Mouse (Mus musculus) midbrain, embryonic 16.5 days (tissue): ENCODE measurements at regions not wholly inside any gene's neighbourhood (a gene's known extent, or its start where the extent isn't known, plus 50 kb on each side); places are given as distances from the start of the nearest gene placed in this dataset.
A peak's percentile ranks its signal among the peaks of the same experiment; 100 is the strongest.
"Not testable (repeated sequence)": the region's sequence is repeated elsewhere in the genome, so short reads cannot be mapped to it uniquely, and the experiment has no call there.

Experiments used
- ATAC-seq: fragments of 200-750 bp; cut with Nextera tagmentation; 2 replicates; pipeline ENCODE4 v1.8.0; 2017; ENCODE audit warnings: moderate TSS enrichment
- H3K27ac ChIP-seq: fragments of 300-500 bp; sonication (generic); 2 replicates; pipeline ENCODE4 v1.5.1; 2014; ENCODE audit warnings: mild to moderate bottlenecking, low read length, mixed read lengths
- H3K27me3 ChIP-seq: fragments of 300-500 bp; sonication (generic); 2 replicates; pipeline ENCODE4 v1.6.1; 2014; ENCODE audit warnings: low read depth, low read length, mixed read lengths; ENCODE audit not compliant: control insufficient read depth, insufficient read depth
- H3K36me3 ChIP-seq: fragments of 300-500 bp; sonication (generic); 2 replicates; pipeline ENCODE4 v1.6.1; 2014; ENCODE audit warnings: mild to moderate bottlenecking, low read length, moderate library complexity, mixed read lengths; ENCODE audit not compliant: control insufficient read depth, insufficient read depth
- H3K4me1 ChIP-seq: fragments of 300-500 bp; sonication (generic); 2 replicates; pipeline ENCODE4 v1.6.1; 2014; ENCODE audit warnings: mild to moderate bottlenecking, low read length, mixed read lengths; ENCODE audit not compliant: control insufficient read depth, insufficient read depth
- H3K4me2 ChIP-seq: fragments of 300-500 bp; sonication (generic); 2 replicates; pipeline ENCODE4 v1.6.1; 2014; ENCODE audit warnings: mild to moderate bottlenecking, low read length, mixed read lengths
- H3K4me3 ChIP-seq: fragments of 300-500 bp; sonication (generic); 2 replicates; pipeline ENCODE4 v1.5.1; 2014; ENCODE audit warnings: low read depth, mild to moderate bottlenecking, low read length, moderate library complexity, mixed read lengths
- H3K9ac ChIP-seq: fragments of 300-500 bp; sonication (generic); 2 replicates; pipeline ENCODE4 v1.6.1; 2014; ENCODE audit warnings: low read depth, low read length, mixed read lengths
- H3K9me3 ChIP-seq: fragments of 300-500 bp; sonication (generic); replicated peaks from 2 replicates; pipeline ENCODE4 v1.6.1; 2014; ENCODE audit warnings: mild to moderate bottlenecking, low read length, mixed read lengths; ENCODE audit not compliant: control insufficient read depth, poor library complexity, severe bottlenecking
- WGBS: fragments of 180-500 bp; shearing (Covaris S2); extraction: QIAGEN DNeasy Blood & Tissue Kit; methylation state at CpG from one replicate; pipeline ENCODE4 v1.1.7; 2014; 5-methylcytosine and 5-hydroxymethylcytosine counted together

- Histone ChIP-seq H3K36me3 (no peaks in the 10 kb centered on the region), H3K4me2 (no peak overlapping the region), H3K4me3 (no peak overlapping the region), H3K9me3 (no peaks in the 10 kb centered on the region), H3K9ac (no peak overlapping the region), H3K27ac (no peak overlapping the region), H3K4me1 (no peaks in the 10 kb centered on the region), H3K27me3 (no peaks in the 10 kb centered on the region)
- no peak for ATAC-seq
- 65% methylated on average over 4 of the region's 4 CpGs for WGBS
These were observed 183.7 kb upstream of the Rpl38 start for GRCm38 (mm10) chr11:114484668-114484953.

- H3K4me3 ChIP-seq, result no peak overlapping the region
- no peaks in the 10 kb centered on the region for H3K9me3 ChIP-seq
- no peaks in the 10 kb centered on the region for H3K36me3 ChIP-seq
- WGBS, result 72% methylated on average over 12 of the region's 12 CpGs
- H3K9ac ChIP-seq, result no peak overlapping the region
- no peak overlapping the region for H3K4me2 ChIP-seq
- H3K27me3 ChIP-seq, result no peaks in the 10 kb centered on the region
- no peak overlapping the region for H3K27ac ChIP-seq
- ATAC-seq, result no peak
- no peaks in the 10 kb centered on the region for H3K4me1 ChIP-seq
These were observed 184.3 kb upstream of the Rpl38 start for GRCm38 (mm10) chr11:114483823-114484667.

- not testable (repeated sequence) for ATAC-seq, H3K9ac ChIP-seq
- 86% methylated on average over 7 of the region's 7 CpGs for WGBS
These were observed 185.0 kb upstream of the Rpl38 start for GRCm38 (mm10) chr11:114483350-114483749.

DNA sequence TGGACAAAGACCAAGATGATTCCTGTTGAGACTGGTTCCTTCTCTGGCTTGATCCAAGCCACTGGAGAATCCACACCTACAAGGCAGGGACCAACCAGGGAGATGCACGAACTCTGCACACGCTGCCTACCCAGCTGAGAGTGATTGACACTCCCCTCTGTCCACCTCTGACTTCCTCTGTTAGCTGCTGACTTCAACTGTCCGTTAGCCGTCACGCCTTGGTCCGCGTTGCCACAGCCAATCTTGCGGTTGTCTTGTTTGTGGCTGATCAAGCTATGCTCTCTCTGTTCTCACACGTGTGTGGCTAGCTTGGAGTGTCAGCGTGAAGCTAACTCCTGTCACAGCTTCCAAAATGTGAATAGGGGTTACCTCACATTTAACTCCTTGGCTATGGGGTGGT, 186.3 kb upstream of the Rpl38 start:
- Histone ChIP-seq H3K9ac (no peak overlapping the region), H3K4me1 (no peaks in the 10 kb centered on the region; the same call in 1 of the 2 replicates), H3K9me3 (no peaks in the 10 kb centered on the region), H3K4me2 (no peak overlapping the region), H3K27me3 (no peaks in the 10 kb centered on the region), H3K4me3 (no peak overlapping the region), H3K27ac (no peak overlapping the region), H3K36me3 (no peaks in the 10 kb centered on the region)
- WGBS, result 58% methylated on average over 10 of the region's 10 CpGs
- ATAC-seq, result no peak

More at GRCm38 (mm10) chr11:114483350-114483749, 185.0 kb upstream of the Rpl38 start:
- H3K27me3 ChIP-seq, H3K9me3 ChIP-seq, H3K36me3 ChIP-seq, H3K4me2 ChIP-seq, H3K4me3 ChIP-seq, H3K27ac ChIP-seq, H3K4me1 ChIP-seq: not testable (repeated sequence)

- ATAC-seq, result no peak
- Histone ChIP-seq H3K27me3 (no peaks in the 10 kb centered on the region), H3K9me3 (no peaks in the 10 kb centered on the region), H3K4me1 (peaks cover 3% of the 10 kb centered on the region; the same call in 1 of the 2 replicates), H3K4me3 (no peak overlapping the region), H3K4me2 (no peak overlapping the region), H3K36me3 (no peaks in the 10 kb centered on the region), H3K27ac (no peak overlapping the region), H3K9ac (no peak overlapping the region)
- WGBS, result 68% methylated on average over 7 of the region's 7 CpGs
These were observed 187.3 kb upstream of the Rpl38 start for GRCm38 (mm10) chr11:114481037-114481436.

- no peak overlapping the region for H3K4me2 ChIP-seq
- no peaks in the 10 kb centered on the region for H3K27me3 ChIP-seq
- no peak for ATAC-seq
- no peak overlapping the region for H3K27ac ChIP-seq
- H3K4me3 ChIP-seq, result no peak overlapping the region
- H3K36me3 ChIP-seq, result no peaks in the 10 kb centered on the region
- H3K9me3 ChIP-seq, result no peaks in the 10 kb centered on the region
- no peak overlapping the region for H3K9ac ChIP-seq
- peaks cover 8% of the 10 kb centered on the region; the same call in 1 of the 2 replicates for H3K4me1 ChIP-seq
- WGBS, result 65% methylated on average over 8 of the region's 8 CpGs
These were observed 188.2 kb upstream of the Rpl38 start for GRCm38 (mm10) chr11:114480119-114480540.

DNA sequence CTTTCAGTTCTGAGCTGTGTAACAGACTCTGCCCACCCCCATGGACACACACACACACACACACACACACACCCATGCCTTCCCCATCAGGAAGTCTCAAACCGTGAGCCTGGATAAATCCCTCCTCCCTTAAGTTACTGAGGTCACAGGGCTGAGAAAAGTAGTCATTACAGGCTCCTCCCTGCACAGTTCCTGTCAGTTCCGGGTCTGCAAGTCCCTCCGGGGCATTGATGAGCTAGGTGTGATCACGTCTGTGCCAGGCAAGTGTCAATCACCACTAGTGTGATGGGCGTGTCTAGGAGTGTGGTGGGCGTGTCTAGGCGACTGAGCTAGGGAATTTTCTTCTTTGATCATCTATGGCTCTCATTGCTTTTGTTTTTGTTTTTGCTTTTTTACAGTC, 189.6 kb upstream of the Rpl38 start:
- WGBS, result 20% methylated on average over 7 of the region's 7 CpGs
- no peak overlapping the region for H3K9ac ChIP-seq
- H3K4me3 ChIP-seq, result no peak overlapping the region
- no peak overlapping the region for H3K27ac ChIP-seq
- no peaks in the 10 kb centered on the region for H3K9me3 ChIP-seq
- no peak overlapping the region for H3K4me2 ChIP-seq
- peaks cover 8% of the 10 kb centered on the region; the same call in 1 of the 2 replicates for H3K4me1 ChIP-seq
- no peak for ATAC-seq
- no peaks in the 10 kb centered on the region for H3K27me3 ChIP-seq
- no peaks in the 10 kb centered on the region for H3K36me3 ChIP-seq

DNA sequence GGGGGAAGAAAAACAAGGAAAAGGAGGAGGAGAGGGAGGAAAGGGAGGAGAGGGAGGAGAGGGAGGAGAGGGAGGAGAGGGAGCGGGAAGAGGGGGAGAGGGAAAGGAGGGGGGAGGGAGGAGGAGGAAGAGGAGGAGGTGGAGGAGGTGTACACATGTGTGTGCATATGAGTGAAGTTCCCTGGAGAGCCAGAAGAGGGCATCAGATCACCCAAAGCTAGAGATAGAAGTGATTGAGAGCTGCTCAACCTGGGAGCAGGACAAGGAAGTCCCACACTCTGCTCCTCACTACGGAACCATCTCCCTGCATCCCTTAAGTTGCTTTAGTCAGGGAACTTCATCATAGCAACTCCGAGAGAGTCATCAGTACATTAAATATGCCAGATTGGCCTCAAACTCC, 191.0 kb upstream of the Rpl38 start:
- no peak overlapping the region for H3K27ac ChIP-seq
- H3K4me1 ChIP-seq, result peaks cover 17% of the 10 kb centered on the region
- no peak overlapping the region for H3K4me2 ChIP-seq
- H3K36me3 ChIP-seq, result no peaks in the 10 kb centered on the region
- no peak for ATAC-seq
- no peaks in the 10 kb centered on the region for H3K9me3 ChIP-seq
- no peak overlapping the region for H3K4me3 ChIP-seq
- 63% methylated on average over 3 of the region's 3 CpGs for WGBS
- no peaks in the 10 kb centered on the region for H3K27me3 ChIP-seq
- H3K9ac ChIP-seq, result no peak overlapping the region

DNA sequence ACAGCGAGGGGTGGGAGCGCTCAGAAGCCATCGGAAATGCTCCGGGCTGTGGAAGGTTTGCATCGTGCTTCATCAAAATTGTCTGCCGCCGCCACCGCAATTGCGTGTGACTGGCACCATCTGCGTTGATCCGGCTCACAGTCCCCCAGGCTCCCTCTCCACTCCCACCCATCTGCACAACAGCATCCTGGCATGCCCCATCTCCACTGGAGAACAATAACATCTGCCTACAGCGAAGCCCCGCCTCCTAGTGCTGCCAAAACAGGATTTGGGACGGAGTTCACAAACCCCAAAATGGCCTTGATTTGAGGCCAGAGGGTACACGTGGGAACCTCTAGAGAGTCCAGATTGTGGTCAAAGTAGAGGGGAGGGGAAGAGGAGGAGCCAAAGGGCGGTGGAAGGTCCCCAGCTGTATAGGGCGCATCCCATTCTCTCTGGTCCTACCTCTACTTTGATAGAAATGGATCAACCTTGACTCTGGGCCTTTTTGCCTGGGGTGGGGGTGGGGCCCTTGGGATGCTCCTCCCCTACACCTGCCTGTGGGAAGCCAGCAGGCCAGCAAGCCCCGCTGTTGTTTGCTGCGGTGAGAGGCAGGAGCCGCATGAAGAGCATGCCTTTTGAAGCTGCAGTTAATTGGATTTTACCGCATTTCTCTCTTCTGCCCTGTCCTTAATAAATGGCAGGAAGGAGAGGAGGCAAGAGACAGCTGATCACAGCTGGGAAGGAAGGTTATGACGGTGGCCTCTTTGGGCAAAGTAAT, 195.6 kb upstream of the Rpl38 start:
- peak; percentile 59; the same call in 1 of the 2 replicates for ATAC-seq
- peak overlapping the region; percentile 68 for H3K27ac ChIP-seq

More for the DNA sequence above, 195.6 kb upstream of the Rpl38 start:
- Histone ChIP-seq H3K9ac (no peak overlapping the region), H3K4me1 (peaks cover 31% of the 10 kb centered on the region), H3K36me3 (no peaks in the 10 kb centered on the region), H3K9me3 (no peaks in the 10 kb centered on the region), H3K27me3 (no peaks in the 10 kb centered on the region), H3K4me3 (no peak overlapping the region), H3K4me2 (peak overlapping the region; percentile 38)
- 6% methylated on average over 22 of the region's 22 CpGs for WGBS
